Mouse (Mus musculus) ES-Bruce4 (cell line): Measurements from ENCODE around the gene Eif4a2. TPM values are rescaled to one million over a fixed set of nuclear protein-coding genes. Genes with fewer than 3 reads are reported as not detected.

ENCODE experiments used
- H3K27ac ChIP-seq: 2 replicates; pipeline ENCODE4 v1.5.1; 2012; ENCODE audit warnings: low read length, inconsistent platforms; ENCODE audit not compliant: insufficient read depth
- H3K27me3 ChIP-seq: 2 replicates; pipeline ENCODE4 v1.6.1; 2012; ENCODE audit warnings: mild to moderate bottlenecking, low read length, inconsistent platforms; ENCODE audit not compliant: control insufficient read depth, poor library complexity, insufficient read depth, severe bottlenecking
- H3K36me3 ChIP-seq: 2 replicates; pipeline ENCODE4 v1.6.1; 2012; ENCODE audit warnings: inconsistent platforms, mild to moderate bottlenecking, low read length, moderate library complexity; ENCODE audit not compliant: control insufficient read depth, poor library complexity, insufficient read depth, severe bottlenecking
- H3K4me1 ChIP-seq: one replicate; pipeline ENCODE4 v1.8.1; 2011; ENCODE audit warnings: low read length; ENCODE audit not compliant: control insufficient read depth, insufficient read depth
- H3K4me3 ChIP-seq: 2 replicates; pipeline ENCODE4 v1.5.1; 2011; ENCODE audit warnings: low read depth, mild to moderate bottlenecking, low read length
- H3K9ac ChIP-seq: 2 replicates; pipeline ENCODE4 v1.6.1; 2012; ENCODE audit warnings: low read depth, mild to moderate bottlenecking, inconsistent platforms; ENCODE audit not compliant: poor library complexity, severe bottlenecking
- H3K9me3 ChIP-seq: replicated peaks from 2 replicates; pipeline ENCODE4 v1.6.1; 2012; ENCODE audit warnings: mild to moderate bottlenecking, low read length, inconsistent platforms; ENCODE audit not compliant: control insufficient read depth, poor library complexity, insufficient read depth, severe bottlenecking
- CTCF ChIP-seq: IDR thresholded peaks from one replicate; pipeline ENCODE4 v1.8.1; 2011; ENCODE audit warnings: low read depth, low read length
- EP300 ChIP-seq: IDR thresholded peaks from 2 replicates; pipeline ENCODE4 v1.6.1; 2011; ENCODE audit warnings: low read depth, low read length; ENCODE audit not compliant: insufficient read depth
- POLR2A ChIP-seq: IDR thresholded peaks from one replicate; pipeline ENCODE4 v1.8.1; 2011; ENCODE audit warnings: low read length; ENCODE audit not compliant: insufficient read depth
- polyA plus RNA-seq: library from polyadenylated mRNA; stranded (reverse); fragments of >200 nt; gene quantifications from 2 replicates; pipeline ENCODE4 v1.2.4, GENCODE M21; 2011; ENCODE audit warnings: low read depth; ENCODE audit not compliant: missing spikeins, insufficient read depth, insufficient read length

Gene Eif4a2
- polyA plus RNA-seq, 1 experiment, result 1,069 TPM

- Histone ChIP-seq H3K27ac (peak overlapping the region; percentile 76), H3K4me1 (no peaks in the 10 kb centered on the region), H3K36me3 (peaks cover 88% of the 10 kb centered on the region), H3K4me3 (no peak overlapping the region), H3K27me3 (no peaks in the 10 kb centered on the region), H3K9ac (peak overlapping the region; percentile 96; the same call in 1 of the 2 replicates), H3K9me3 (no peaks in the 10 kb centered on the region)
- TF ChIP-seq EP300, result no peak
- no peak for TF ChIP-seq CTCF
- no peak for TF ChIP-seq POLR2A
These were observed 5.7 kb downstream of the Eif4a2 start for GRCm38 (mm10) chr16:23112861-23113435.

DNA sequence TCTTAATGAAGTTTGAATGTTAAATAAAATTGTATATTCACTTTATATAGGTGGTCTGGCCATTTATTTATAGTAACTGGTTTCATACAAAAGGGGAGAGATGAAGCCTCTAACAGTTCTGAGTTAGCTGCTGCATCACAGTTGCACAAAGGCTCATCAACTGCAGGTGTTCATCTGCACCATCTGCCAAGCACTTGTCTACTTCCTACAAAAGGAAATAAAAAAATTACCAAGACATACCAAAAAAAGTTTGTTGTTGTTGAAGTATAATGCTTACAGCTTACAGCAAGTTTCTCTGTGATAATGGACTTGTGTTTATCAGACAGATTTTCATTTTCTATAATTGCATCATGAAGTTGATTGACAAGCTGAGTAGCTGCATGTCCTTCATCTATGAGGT lies 6.7 kb downstream of the Eif4a2 start:
- H3K9me3 ChIP-seq, result no peaks in the 10 kb centered on the region
- no peak for TF ChIP-seq CTCF
- TF ChIP-seq POLR2A, result no peak
- TF ChIP-seq EP300, result no peak
- no peak overlapping the region for H3K27ac ChIP-seq
- no peak overlapping the region for H3K4me3 ChIP-seq
- no peak overlapping the region for H3K9ac ChIP-seq
- H3K4me1 ChIP-seq, result no peaks in the 10 kb centered on the region
- peaks cover 82% of the 10 kb centered on the region for H3K36me3 ChIP-seq
- H3K27me3 ChIP-seq, result no peaks in the 10 kb centered on the region

GRCm38 (mm10) chr16:23114339-23115171 lies 7.3 kb downstream of the Eif4a2 start:
- no peaks in the 10 kb centered on the region for H3K27me3 ChIP-seq
- peaks cover 79% of the 10 kb centered on the region for H3K36me3 ChIP-seq
- H3K4me1 ChIP-seq, result no peaks in the 10 kb centered on the region
- no peak for TF ChIP-seq POLR2A
- TF ChIP-seq EP300, result no peak
- TF ChIP-seq CTCF, result no peak
- H3K9ac ChIP-seq, result no peak overlapping the region
- H3K4me3 ChIP-seq, result no peak overlapping the region
- no peaks in the 10 kb centered on the region for H3K9me3 ChIP-seq
- H3K27ac ChIP-seq, result peak overlapping the region; percentile 72

DNA sequence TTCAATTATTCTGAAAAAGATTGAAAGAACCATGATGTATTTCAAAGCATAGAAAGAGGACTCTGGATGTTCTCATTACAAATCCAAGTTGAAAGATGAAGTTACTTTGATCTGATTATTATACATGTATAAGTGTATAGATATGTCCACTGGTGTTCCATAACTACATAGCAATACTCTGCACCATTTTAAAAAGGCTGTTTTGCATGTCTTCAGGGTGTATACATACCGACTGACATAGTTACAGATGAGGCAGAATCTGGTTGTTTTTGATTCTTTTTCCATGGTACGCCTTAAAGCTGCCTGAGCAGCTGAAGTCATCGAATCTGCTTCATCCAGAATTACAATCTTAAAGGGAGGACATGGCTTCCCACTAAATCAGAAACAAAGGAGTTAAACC lies 8.2 kb downstream of the Eif4a2 start:
- Histone ChIP-seq H3K36me3 (peaks cover 79% of the 10 kb centered on the region), H3K4me3 (no peak overlapping the region), H3K27me3 (no peaks in the 10 kb centered on the region), H3K4me1 (no peaks in the 10 kb centered on the region), H3K9ac (no peak overlapping the region), H3K9me3 (no peaks in the 10 kb centered on the region), H3K27ac (no peak overlapping the region)
- TF ChIP-seq CTCF, result no peak
- TF ChIP-seq EP300, result no peak
- no peak for TF ChIP-seq POLR2A

DNA sequence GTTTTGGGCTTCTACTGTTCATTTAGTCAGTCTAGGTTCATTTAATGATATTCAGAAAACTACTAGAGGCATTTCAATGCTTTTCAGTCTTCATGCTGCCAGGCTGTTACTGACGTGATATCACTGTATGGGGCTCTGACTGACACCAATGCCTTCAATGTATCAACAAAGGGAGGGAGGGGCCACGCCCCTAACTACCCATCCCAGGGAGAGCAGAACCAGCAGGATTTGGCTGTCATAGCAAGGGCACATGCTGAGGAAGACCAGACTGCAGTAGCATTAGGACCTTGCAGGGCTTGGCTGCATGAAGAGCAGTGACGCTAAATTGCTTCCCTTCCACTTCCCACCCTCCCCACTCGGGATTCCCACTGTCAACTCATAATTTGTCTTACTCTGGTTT lies 9.9 kb downstream of the Eif4a2 start:
- Histone ChIP-seq H3K27ac (no peak overlapping the region), H3K9ac (no peak overlapping the region), H3K36me3 (peaks cover 72% of the 10 kb centered on the region), H3K27me3 (no peaks in the 10 kb centered on the region), H3K9me3 (no peaks in the 10 kb centered on the region), H3K4me3 (no peak overlapping the region), H3K4me1 (no peaks in the 10 kb centered on the region)
- no peak for TF ChIP-seq POLR2A
- no peak for TF ChIP-seq CTCF
- TF ChIP-seq EP300, result no peak

GRCm38 (mm10) chr16:23122446-23122845 lies 15.2 kb downstream of the Eif4a2 start:
- Histone ChIP-seq H3K9ac (no peak overlapping the region), H3K27ac (no peak overlapping the region), H3K4me1 (no peaks in the 10 kb centered on the region), H3K27me3 (no peaks in the 10 kb centered on the region), H3K4me3 (no peak overlapping the region), H3K9me3 (no peaks in the 10 kb centered on the region), H3K36me3 (peaks cover 50% of the 10 kb centered on the region)
- TF ChIP-seq CTCF, result no peak
- no peak for TF ChIP-seq POLR2A
- no peak for TF ChIP-seq EP300
